ENCODE assay signal across 9 mouse cellular contexts in genomic region chr17:30950780-30951179, GRCm38 (mm10). TPM values are rescaled to one million over a fixed set of nuclear protein-coding genes. Genes with fewer than 3 reads are reported as not detected.
DNase-seq lines count a peak whose midpoint lies in the region; ATAC-seq and TF ChIP-seq lines count a peak whose summit lies in the region.
"Had no signal": no experiment of that assay in that cellular context is flagged by ENCODE, and none has a peak within 500 bp of the region (broad histone marks: within the 10 kb centered on the region; RNA-seq: fewer than 3 reads in every experiment).

No protein-coding gene starts in this region.

- H3K4me1 ChIP-seq in heart, embryonic 11.5 days (ENCODE audit: control insufficient read depth, insufficient read depth, low read length) = no peaks in the 10 kb centered on the region
- no peaks in the 10 kb centered on the region for H3K4me1 ChIP-seq in midbrain, postnatal 0 days (ENCODE audit: insufficient read depth, low read length)
- H3K4me1 ChIP-seq: limb, embryonic 15.5 days had no signal

- peak; percentile 33 to 87 for DNase-seq in heart, adult 18-20 months
- peak; percentile 30 to 62 for DNase-seq in CD8-positive naive resting alpha-beta T cell, adult 2 months (ENCODE audit: low read depth in 2 of 2, low spot score in 2 of 2)
- peak; percentile 81 for DNase-seq in brain, embryonic 14.5 days (ENCODE audit: low read depth)
- peak; percentile 64 for DNase-seq in forelimb bud, embryonic 11.5 days (ENCODE audit: low read depth, low spot score)
- DNase-seq in layer of hippocampus, postnatal 14 days (ENCODE audit: low spot score in 2 of 2) = peak; percentile 74 to 85
- peak; percentile 72 for DNase-seq in midbrain, postnatal 0 days (ENCODE audit: low spot score)
- DNase-seq in thymus, postnatal 10 days (ENCODE audit: low spot score in 2 of 2) = peak; percentile 32 to 80

- no peak overlapping the region for H3K4me3 ChIP-seq in heart, embryonic 11.5 days (ENCODE audit: low read depth, low read length)
- no peak overlapping the region for H3K4me3 ChIP-seq in midbrain, postnatal 0 days (ENCODE audit: low read depth, low read length)
- H3K4me3 ChIP-seq: limb, embryonic 15.5 days had no signal

- ATAC-seq in heart, embryonic 11.5 days (replicated peaks; ENCODE audit: insufficient number of reproducible peaks, low FRiP score, low TSS enrichment) = no peak
- no peak for ATAC-seq in midbrain, postnatal 0 days (ENCODE audit: low FRiP score)

- WGBS in heart, embryonic 11.5 days (ENCODE audit: insufficient replicate concordance) = 8% methylated on average over 7 of the region's 7 CpGs
- WGBS in midbrain, postnatal 0 days = 3% methylated on average over 7 of the region's 7 CpGs

- no peak overlapping the region for H3K27ac ChIP-seq in heart, embryonic 11.5 days (ENCODE audit: low read depth, low read length)
- no peak overlapping the region for H3K27ac ChIP-seq in midbrain, postnatal 0 days (ENCODE audit: low read depth, low read length)
- H3K27ac ChIP-seq: limb, embryonic 15.5 days had no signal

- H3K36me3 ChIP-seq in heart, embryonic 11.5 days (ENCODE audit: control insufficient read depth, insufficient read depth, low read length) = no peaks in the 10 kb centered on the region
- H3K36me3 ChIP-seq in midbrain, postnatal 0 days (ENCODE audit: insufficient read depth, low read length) = no peaks in the 10 kb centered on the region
- H3K36me3 ChIP-seq: limb, embryonic 15.5 days had no signal

- peak; percentile 62; the same call in 1 of the 2 replicates for TF ChIP-seq CTCF in brain, embryonic 14.5 days (IDR thresholded peaks at IDR 0.05; ENCODE audit: borderline replicate concordance, extremely low read depth, insufficient read depth, insufficient read length)
- TF ChIP-seq CTCF in midbrain, postnatal 0 days (IDR thresholded peaks at IDR 0.05) = peak; percentile 96

- no peak overlapping the region for H3K9ac ChIP-seq in heart, embryonic 11.5 days (ENCODE audit: low read depth, low read length)
- H3K9ac ChIP-seq in midbrain, postnatal 0 days (replicated peaks; ENCODE audit: low read length, poor library complexity, severe bottlenecking) = no peak overlapping the region
- H3K9ac ChIP-seq: limb, embryonic 15.5 days had no signal

- no peak overlapping the region for H3K4me2 ChIP-seq in heart, embryonic 11.5 days
- no peak overlapping the region for H3K4me2 ChIP-seq in midbrain, postnatal 0 days (ENCODE audit: low read depth, low read length, poor library complexity, severe bottlenecking)
- H3K4me2 ChIP-seq: limb, embryonic 15.5 days had no signal

- no peaks in the 10 kb centered on the region for H3K9me3 ChIP-seq in heart, embryonic 11.5 days (replicated peaks; ENCODE audit: control insufficient read depth, low read length)
- no peaks in the 10 kb centered on the region for H3K9me3 ChIP-seq in midbrain, postnatal 0 days (ENCODE audit: low read length)
- H3K9me3 ChIP-seq: limb, embryonic 15.5 days had no signal

- TF ChIP-seq POLR2A in brain, embryonic 14.5 days (IDR thresholded peaks at IDR 0.05; ENCODE audit: borderline replicate concordance, extremely low read depth, insufficient read depth, insufficient read length, poor library complexity, severe bottlenecking) = no peak

- peaks cover 4% of the 10 kb centered on the region; the same call in 1 of the 2 replicates for H3K27me3 ChIP-seq in heart, embryonic 11.5 days (ENCODE audit: control insufficient read depth, insufficient read depth, low read length)
- no peaks in the 10 kb centered on the region for H3K27me3 ChIP-seq in midbrain, postnatal 0 days (ENCODE audit: insufficient read depth, low read length)
- H3K27me3 ChIP-seq: limb, embryonic 15.5 days had no signal

RNA-seq across cellular contexts. Expression of gene Umodl1, which starts 3.7 kb away (rescaled TPM):
- not detected for total RNA-seq in heart, adult 18-20 months (2021)
- not detected in 2 replicates for polyA plus RNA-seq in heart, embryonic 11.5 days (2014; fragmentation: Nextera tagmentation; extraction: Ambion mirVana)
- polyA plus RNA-seq in brain, embryonic 14.5 days (2012; rRNA removed) = 0.04 and 0.10 TPM in 2 replicates
- under 1 TPM; 0.32 to 0.33 TPM for total RNA-seq in layer of hippocampus, postnatal 14 days (2021)
- total RNA-seq in midbrain, postnatal 0 days (2014; rRNA removed) = 0.16 and 1.2 TPM in 2 replicates
- 0.12 and 0.15 TPM in 2 replicates for polyA plus RNA-seq in midbrain, postnatal 0 days (2015; fragmentation: Nextera tagmentation; extraction: Ambion mirVana)
- polyA plus RNA-seq: limb, embryonic 15.5 days had no signal

RNA-seq across cellular contexts. Expression of gene Glp1r, which starts 49.2 kb away (rescaled TPM):
- under 1 TPM; 0.12 to 0.41 TPM for total RNA-seq in heart, adult 18-20 months (2021)
- 0.08 and 0.14 TPM in 2 replicates for polyA plus RNA-seq in heart, embryonic 11.5 days (2014; fragmentation: Nextera tagmentation; extraction: Ambion mirVana)
- polyA plus RNA-seq in brain, embryonic 14.5 days (2012; rRNA removed) = 0.25 and 0.49 TPM in 2 replicates
- 1 to 10 TPM; 2.8 to 3.2 TPM for total RNA-seq in layer of hippocampus, postnatal 14 days (2021)
- total RNA-seq in midbrain, postnatal 0 days (2014; rRNA removed) = 3.3 and 3.4 TPM in 2 replicates
- 1.2 and 1.5 TPM in 2 replicates for polyA plus RNA-seq in midbrain, postnatal 0 days (2015; fragmentation: Nextera tagmentation; extraction: Ambion mirVana)
